Mouse (Mus musculus): Measurements from ENCODE around the gene Baiap2l1.
"Not testable (repeated sequence)": the region's sequence is repeated elsewhere in the genome, so short reads cannot be mapped to it uniquely, and the experiment has no call there.

Baiap2l1 gene

GRCm38 (mm10) chr5:144344592-144344991, 13.3 kb downstream of the Baiap2l1 start:
- no peak for DNase-seq

GRCm38 (mm10) chr5:144341085-144341484, 16.8 kb downstream of the Baiap2l1 start:
- DNase-seq: no peak

GRCm38 (mm10) chr5:144338787-144339186, 19.1 kb downstream of the Baiap2l1 start:
- no peak for DNase-seq

GRCm38 (mm10) chr5:144335357-144335756, 22.6 kb downstream of the Baiap2l1 start:
- not testable (repeated sequence) for DNase-seq

- DNase-seq: no peak
Observed at GRCm38 (mm10) chr5:144334010-144334409, 23.9 kb downstream of the Baiap2l1 start.

- no peak for DNase-seq
Observed at GRCm38 (mm10) chr5:144322717-144323116, 35.2 kb downstream of the Baiap2l1 start.

GRCm38 (mm10) chr5:144321681-144322080, 36.2 kb downstream of the Baiap2l1 start:
- DNase-seq: no peak

GRCm38 (mm10) chr5:144318286-144318685, 39.6 kb downstream of the Baiap2l1 start:
- peak in 1 of 2 experiments; percentile 13 for DNase-seq

- DNase-seq: no peak
Observed at GRCm38 (mm10) chr5:144317426-144317825, 40.5 kb downstream of the Baiap2l1 start.

GRCm38 (mm10) chr5:144316442-144316841, 41.5 kb downstream of the Baiap2l1 start:
- DNase-seq: no peak

- DNase-seq: no peak
Observed at GRCm38 (mm10) chr5:144314731-144315494, 43.0 kb downstream of the Baiap2l1 start.

- DNase-seq: no peak
Observed at GRCm38 (mm10) chr5:144313335-144313734, 44.6 kb downstream of the Baiap2l1 start.

- DNase-seq: no peak
Observed at GRCm38 (mm10) chr5:144312183-144312582, 45.7 kb downstream of the Baiap2l1 start.

GRCm38 (mm10) chr5:144308929-144309328, 49.0 kb downstream of the Baiap2l1 start:
- DNase-seq: no peak

- DNase-seq: no peak
Observed at GRCm38 (mm10) chr5:144303071-144303470, 54.8 kb downstream of the Baiap2l1 start.

- no peak for DNase-seq
Observed at GRCm38 (mm10) chr5:144296090-144296604, 61.8 kb downstream of the Baiap2l1 start.

GRCm38 (mm10) chr5:144295357-144295756, 62.6 kb downstream of the Baiap2l1 start:
- no peak for DNase-seq

- DNase-seq: no peak
Observed at GRCm38 (mm10) chr5:144294908-144295307, 63.0 kb downstream of the Baiap2l1 start.

GRCm38 (mm10) chr5:144289769-144290440, 68.0 kb downstream of the Baiap2l1 start:
- DNase-seq: no peak

- DNase-seq: no peak
Observed at GRCm38 (mm10) chr5:144288391-144288790, 69.5 kb downstream of the Baiap2l1 start.

- DNase-seq: no peak
Observed at GRCm38 (mm10) chr5:144287267-144287820, 70.6 kb downstream of the Baiap2l1 start.

GRCm38 (mm10) chr5:144286591-144287266, 71.2 kb downstream of the Baiap2l1 start:
- no peak for DNase-seq

- no peak for DNase-seq
Observed at GRCm38 (mm10) chr5:144284599-144284998, 73.3 kb downstream of the Baiap2l1 start.

All from cerebellum, postnatal 36 days (tissue).